Mouse (Mus musculus) hindbrain, embryonic 15.5 days (tissue): ENCODE measurements at regions not wholly inside any gene's neighbourhood (a gene's known extent, or its start where the extent isn't known, plus 50 kb on each side); places are given as distances from the start of the nearest gene placed in this dataset.

ENCODE experiments used
- ATAC-seq: fragments of 200-750 bp; cut with Nextera tagmentation; 2 replicates; pipeline ENCODE4 v1.8.0; 2017; ENCODE audit warnings: low read depth, moderate number of reproducible peaks, moderate TSS enrichment; ENCODE audit not compliant: low FRiP score
- H3K27ac ChIP-seq: fragments of 300-500 bp; sonication (generic); replicated peaks from 2 replicates; pipeline ENCODE4 v1.5.1; 2015; ENCODE audit warnings: mild to moderate bottlenecking, inconsistent platforms
- H3K27me3 ChIP-seq: fragments of 300-500 bp; sonication (generic); 2 replicates; pipeline ENCODE4 v1.6.1; 2015; ENCODE audit warnings: control low read depth, inconsistent platforms
- H3K36me3 ChIP-seq: fragments of 300-500 bp; sonication (generic); 2 replicates; pipeline ENCODE4 v1.6.1; 2015; ENCODE audit warnings: control low read depth, inconsistent platforms
- H3K4me1 ChIP-seq: fragments of 300-500 bp; sonication (generic); replicated peaks from 2 replicates; pipeline ENCODE4 v1.6.1; 2015; ENCODE audit warnings: control low read depth, inconsistent platforms
- H3K4me2 ChIP-seq: fragments of 300-500 bp; sonication (generic); 2 replicates; pipeline ENCODE4 v1.6.1; 2015; ENCODE audit warnings: moderate library complexity, mild to moderate bottlenecking, inconsistent platforms
- H3K4me3 ChIP-seq: fragments of 300-500 bp; sonication (generic); 2 replicates; pipeline ENCODE4 v1.5.1; 2015; ENCODE audit warnings: mild to moderate bottlenecking, inconsistent platforms
- H3K9ac ChIP-seq: fragments of 300-500 bp; sonication (generic); 2 replicates; pipeline ENCODE4 v1.6.1; 2015; ENCODE audit warnings: inconsistent platforms
- H3K9me3 ChIP-seq: fragments of 300-500 bp; sonication (generic); 2 replicates; pipeline ENCODE4 v1.6.1; 2016; ENCODE audit warnings: control low read depth, inconsistent platforms
- WGBS: fragments of 180-500 bp; shearing (Covaris S2); methylation state at CpG from one replicate; pipeline ENCODE4 v1.1.7; 2015; 5-methylcytosine and 5-hydroxymethylcytosine counted together

- H3K27ac ChIP-seq: no peak overlapping the region
- no peaks in the 10 kb centered on the region for H3K9me3 ChIP-seq
- H3K4me1 ChIP-seq: 0 out of 2 replicates have a peak, but pooled peaks cover 6% of the 10 kb centered on the region
- H3K27me3 ChIP-seq: no peaks in the 10 kb centered on the region
- WGBS: 32% methylated on average over 3 of the region's 3 CpGs
- H3K4me3 ChIP-seq: no peak overlapping the region
- no peaks in the 10 kb centered on the region for H3K36me3 ChIP-seq
- no peak for ATAC-seq
- no peak overlapping the region for H3K9ac ChIP-seq
- no peak overlapping the region for H3K4me2 ChIP-seq
Observed at GRCm38 (mm10) chr8:128003881-128004286, 354.5 kb upstream of the Nrp1 start.

- WGBS: 79% methylated on average over 6 of the region's 6 CpGs
- no peak for ATAC-seq
- Histone ChIP-seq H3K27ac (no peak overlapping the region), H3K4me1 (no peaks in the 10 kb centered on the region), H3K4me2 (no peak overlapping the region), H3K9ac (no peak overlapping the region), H3K36me3 (no peaks in the 10 kb centered on the region), H3K9me3 (no peaks in the 10 kb centered on the region), H3K27me3 (no peaks in the 10 kb centered on the region), H3K4me3 (no peak overlapping the region)
Observed at GRCm38 (mm10) chr8:128009393-128010010, 348.9 kb upstream of the Nrp1 start.

GRCm38 (mm10) chr8:128017171-128017570 lies 341.2 kb upstream of the Nrp1 start:
- 57% methylated on average over 8 of the region's 8 CpGs for whole genome bisulfite sequencing
- ATAC-seq: no peak

GRCm38 (mm10) chr8:128023661-128024060 lies 334.7 kb upstream of the Nrp1 start:
- Histone ChIP-seq H3K27ac (no peak overlapping the region), H3K4me1 (peaks cover 8% of the 10 kb centered on the region), H3K27me3 (no peaks in the 10 kb centered on the region), H3K9ac (no peak overlapping the region), H3K9me3 (no peaks in the 10 kb centered on the region), H3K4me2 (no peak overlapping the region), H3K4me3 (no peak overlapping the region), H3K36me3 (no peaks in the 10 kb centered on the region)
- WGBS: 64% methylated on average over 2 of the region's 2 CpGs
- ATAC-seq: no peak

More at GRCm38 (mm10) chr8:128017171-128017570, 341.2 kb upstream of the Nrp1 start:
- Histone ChIP-seq H3K27me3 (no peaks in the 10 kb centered on the region), H3K27ac (no peak overlapping the region), H3K4me2 (no peak overlapping the region), H3K4me1 (no peaks in the 10 kb centered on the region), H3K9ac (no peak overlapping the region), H3K9me3 (no peaks in the 10 kb centered on the region), H3K36me3 (no peaks in the 10 kb centered on the region), H3K4me3 (no peak overlapping the region)

- H3K36me3 ChIP-seq: no peaks in the 10 kb centered on the region
- no peak overlapping the region for H3K4me2 ChIP-seq
- whole genome bisulfite sequencing: no CpG with 5 or more reads among the region's 2 CpGs
- ATAC-seq: peak; percentile 34
- H3K9me3 ChIP-seq: no peaks in the 10 kb centered on the region
- no peak overlapping the region for H3K4me3 ChIP-seq
- H3K27me3 ChIP-seq: no peaks in the 10 kb centered on the region
- peak overlapping the region; percentile 49 for H3K27ac ChIP-seq
- no peak overlapping the region for H3K9ac ChIP-seq
- H3K4me1 ChIP-seq: peaks cover 8% of the 10 kb centered on the region
Observed at GRCm38 (mm10) chr8:128024774-128025222, 333.6 kb upstream of the Nrp1 start.

GRCm38 (mm10) chr8:128025251-128025856 lies 333.1 kb upstream of the Nrp1 start:
- H3K4me2 ChIP-seq: no peak overlapping the region
- H3K27ac ChIP-seq: peak overlapping the region; percentile 49
- H3K9me3 ChIP-seq: no peaks in the 10 kb centered on the region
- H3K4me3 ChIP-seq: no peak overlapping the region
- H3K27me3 ChIP-seq: no peaks in the 10 kb centered on the region
- no peak overlapping the region for H3K9ac ChIP-seq
- H3K4me1 ChIP-seq: peaks cover 8% of the 10 kb centered on the region
- 38% methylated on average over 7 of the region's 7 CpGs for WGBS
- H3K36me3 ChIP-seq: no peaks in the 10 kb centered on the region
- ATAC-seq: peak; percentile 90

GRCm38 (mm10) chr8:128026981-128027380 lies 331.4 kb upstream of the Nrp1 start:
- H3K27ac ChIP-seq: no peak overlapping the region
- no peak for ATAC-seq
- no peak overlapping the region for H3K9ac ChIP-seq
- peaks cover 14% of the 10 kb centered on the region for H3K4me1 ChIP-seq
- no peaks in the 10 kb centered on the region for H3K36me3 ChIP-seq
- no peak overlapping the region for H3K4me3 ChIP-seq
- H3K4me2 ChIP-seq: no peak overlapping the region
- no peaks in the 10 kb centered on the region for H3K27me3 ChIP-seq
- H3K9me3 ChIP-seq: no peaks in the 10 kb centered on the region
- 67% methylated on average over 2 of the region's 2 CpGs for WGBS

- Histone ChIP-seq H3K27me3 (no peaks in the 10 kb centered on the region), H3K36me3 (no peaks in the 10 kb centered on the region), H3K9ac (no peak overlapping the region), H3K9me3 (no peaks in the 10 kb centered on the region), H3K4me3 (no peak overlapping the region), H3K27ac (peak overlapping the region; percentile 46), H3K4me1 (peaks cover 7% of the 10 kb centered on the region; the same call in 1 of the 2 replicates), H3K4me2 (peak overlapping the region; percentile 16; the same call in 1 of the 2 replicates)
- WGBS: 60% methylated on average over 24 of the region's 24 CpGs
- ATAC-seq: no peak
Observed at GRCm38 (mm10) chr8:128030335-128031280, 327.8 kb upstream of the Nrp1 start.

GRCm38 (mm10) chr8:128034127-128034526 lies 324.3 kb upstream of the Nrp1 start:
- ATAC-seq: no peak
- Histone ChIP-seq H3K9ac (no peak overlapping the region), H3K4me1 (0 out of 2 replicates have a peak, but pooled peaks cover 6% of the 10 kb centered on the region), H3K9me3 (no peaks in the 10 kb centered on the region), H3K36me3 (no peaks in the 10 kb centered on the region), H3K4me2 (no peak overlapping the region), H3K27me3 (no peaks in the 10 kb centered on the region), H3K4me3 (no peak overlapping the region), H3K27ac (no peak overlapping the region)
- WGBS: 82% methylated on average over 6 of the region's 6 CpGs

GRCm38 (mm10) chr8:128035672-128036071 lies 322.7 kb upstream of the Nrp1 start:
- Histone ChIP-seq H3K27me3 (no peaks in the 10 kb centered on the region), H3K4me1 (0 out of 2 replicates have a peak, but pooled peaks cover 3% of the 10 kb centered on the region), H3K4me3 (no peak overlapping the region), H3K9ac (no peak overlapping the region), H3K36me3 (no peaks in the 10 kb centered on the region), H3K4me2 (no peak overlapping the region), H3K9me3 (no peaks in the 10 kb centered on the region), H3K27ac (no peak overlapping the region)
- 71% methylated on average over 3 of the region's 3 CpGs for whole genome bisulfite sequencing
- no peak for ATAC-seq

GRCm38 (mm10) chr8:128039341-128040064 lies 318.9 kb upstream of the Nrp1 start:
- H3K36me3 ChIP-seq: no peaks in the 10 kb centered on the region
- no peak overlapping the region for H3K4me2 ChIP-seq
- no peaks in the 10 kb centered on the region for H3K9me3 ChIP-seq
- 84% methylated on average over 6 of the region's 6 CpGs for WGBS
- H3K27me3 ChIP-seq: no peaks in the 10 kb centered on the region
- no peaks in the 10 kb centered on the region for H3K4me1 ChIP-seq
- H3K4me3 ChIP-seq: no peak overlapping the region
- no peak overlapping the region for H3K9ac ChIP-seq
- ATAC-seq: no peak
- no peak overlapping the region for H3K27ac ChIP-seq
